Mouse (Mus musculus) embryo, embryonic 11.5 days (tissue): Measurements from ENCODE around the gene Atf7.
"Not testable (repeated sequence)": the region's sequence is repeated elsewhere in the genome, so short reads cannot be mapped to it uniquely, and the experiment has no call there.

ENCODE experiments used
- DNase-seq: peaks from one replicate; pipeline ENCODE4 v3.0.0-alpha.2; 2012; ENCODE audit warnings: low read depth, low spot score

The Atf7 gene

GRCm38 (mm10) chr15:102624970-102625686 is at the start of gene Atf7, which contains the start of gene Gm28047:
Gene Atf7, minus strand, starts transcription at chr15:102625464.
Gene Gm28047, minus strand, starts transcription at chr15:102625067.
- peak; percentile 99 for DNase-seq

GRCm38 (mm10) chr15:102673548-102673947 is 48.3 kb upstream of the Atf7 start:
- DNase-seq, result no peak

GRCm38 (mm10) chr15:102672215-102673071 is 47.2 kb upstream of the Atf7 start, which contains the start of gene Atp5g2:
Gene Atp5g2, minus strand, starts transcription at chr15:102672352.
- DNase-seq, result no peak

GRCm38 (mm10) chr15:102671721-102672214 is 46.5 kb upstream of the Atf7 start:
- DNase-seq, result no peak

GRCm38 (mm10) chr15:102670767-102671575 is 45.7 kb upstream of the Atf7 start:
- peak; percentile 99 for DNase-seq

- DNase-seq, result no peak
Observed at GRCm38 (mm10) chr15:102670281-102670680, 45.0 kb upstream of the Atf7 start.

- DNase-seq, result no peak
Observed at GRCm38 (mm10) chr15:102669571-102669970, 44.3 kb upstream of the Atf7 start.

- no peak for DNase-seq
Observed at GRCm38 (mm10) chr15:102665494-102665893, 40.2 kb upstream of the Atf7 start.

GRCm38 (mm10) chr15:102663825-102664224 is 38.6 kb upstream of the Atf7 start:
- DNase-seq, result no peak

- not testable (repeated sequence) for DNase-seq
Observed at GRCm38 (mm10) chr15:102662601-102663000, 37.3 kb upstream of the Atf7 start.

GRCm38 (mm10) chr15:102657926-102658381 is 32.7 kb upstream of the Atf7 start:
- no peak for DNase-seq

- DNase-seq, result peak; percentile 32
Observed at GRCm38 (mm10) chr15:102656658-102657057, 31.4 kb upstream of the Atf7 start.

- DNase-seq, result not testable (repeated sequence)
Observed at GRCm38 (mm10) chr15:102651928-102652660, 26.8 kb upstream of the Atf7 start.

- DNase-seq, result no peak
Observed at GRCm38 (mm10) chr15:102651107-102651506, 25.8 kb upstream of the Atf7 start.

- no peak for DNase-seq
Observed at GRCm38 (mm10) chr15:102635817-102636216, 10.6 kb upstream of the Atf7 start.

- DNase-seq, result no peak
Observed at GRCm38 (mm10) chr15:102634684-102635083, 9.4 kb upstream of the Atf7 start.

GRCm38 (mm10) chr15:102625687-102626055 is 407 bp upstream of the Atf7 start:
- DNase-seq, result no peak

- no peak for DNase-seq
Observed at GRCm38 (mm10) chr15:102624291-102624969, 834 bp downstream of the Atf7 start.

GRCm38 (mm10) chr15:102623121-102623520 is 2.1 kb downstream of the Atf7 start:
- no peak for DNase-seq

- DNase-seq, result no peak
Observed at GRCm38 (mm10) chr15:102622536-102622935, 2.7 kb downstream of the Atf7 start.
